Mouse (Mus musculus): ENCODE measurements around the gene Pou4f1. TPM values are rescaled to one million over a fixed set of nuclear protein-coding genes. Genes with fewer than 3 reads are reported as not detected.

Pou4f1 gene
- polyA plus RNA-seq, 1 experiment: not detected

DNA sequence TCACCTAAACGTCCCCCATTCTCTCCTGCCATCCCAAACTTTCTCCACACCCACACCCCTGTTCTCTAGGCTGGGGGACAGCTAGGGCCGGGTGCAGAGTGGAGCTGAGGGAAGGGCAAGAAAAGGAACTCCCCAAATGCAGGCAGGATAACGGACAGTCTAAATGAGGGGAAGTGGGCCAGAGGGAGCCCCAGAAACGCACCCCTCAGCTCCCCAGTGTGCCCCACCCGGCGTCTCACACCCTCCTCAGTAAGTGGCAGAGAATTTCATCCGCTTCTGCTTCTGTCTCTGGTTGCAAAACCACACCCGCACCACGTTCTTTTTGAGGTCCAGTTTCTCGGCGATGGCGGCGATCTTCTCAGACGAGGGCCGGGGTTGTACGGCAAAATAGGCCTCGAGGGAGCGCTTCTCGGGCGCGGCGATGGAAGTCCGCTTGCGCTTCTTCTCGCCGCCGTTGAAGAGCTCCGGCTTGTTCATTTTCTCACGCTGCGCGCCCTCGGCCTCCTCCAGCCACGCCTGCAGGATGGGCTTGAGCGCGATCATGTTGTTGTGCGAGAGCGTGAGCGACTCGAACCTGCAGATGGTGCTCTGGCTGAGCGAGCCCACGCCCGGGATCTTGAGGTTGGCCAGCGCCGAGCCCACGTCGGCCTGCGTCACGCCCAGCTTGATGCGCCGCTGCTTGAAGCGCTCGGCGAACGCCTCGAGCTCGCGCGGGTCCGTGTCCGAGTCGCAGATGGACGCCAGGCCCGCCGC, 2.1 kb downstream of the Pou4f1 start:
- TF ChIP-seq CTCF (IDR thresholded peaks at IDR 0.05; ENCODE audit: borderline replicate concordance, insufficient read depth, low read length): no peak
- TF ChIP-seq POLR2A (IDR thresholded peaks at IDR 0.05; ENCODE audit: low read depth, low read length): no peak
- no peaks in the 10 kb centered on the region for H3K4me1 ChIP-seq (ENCODE audit: control insufficient read depth, insufficient read depth, low read length)

GRCm38 (mm10) chr14:104464841-104465240, 3.0 kb downstream of the Pou4f1 start:
- 0 out of 2 replicates have a peak, but pooled peaks cover 2% of the 10 kb centered on the region for H3K4me1 ChIP-seq (ENCODE audit: control insufficient read depth, insufficient read depth, low read length)
- TF ChIP-seq CTCF (IDR thresholded peaks at IDR 0.05; ENCODE audit: borderline replicate concordance, insufficient read depth, low read length) (no peak), POLR2A (IDR thresholded peaks at IDR 0.05; ENCODE audit: low read depth, low read length) (no peak)

More for the DNA sequence above, 2.1 kb downstream of the Pou4f1 start:
- no peak overlapping the region for H3K4me3 ChIP-seq (ENCODE audit: insufficient read depth, low read length)
- H3K27ac ChIP-seq (ENCODE audit: insufficient read depth, low read length): no peak overlapping the region

DNA sequence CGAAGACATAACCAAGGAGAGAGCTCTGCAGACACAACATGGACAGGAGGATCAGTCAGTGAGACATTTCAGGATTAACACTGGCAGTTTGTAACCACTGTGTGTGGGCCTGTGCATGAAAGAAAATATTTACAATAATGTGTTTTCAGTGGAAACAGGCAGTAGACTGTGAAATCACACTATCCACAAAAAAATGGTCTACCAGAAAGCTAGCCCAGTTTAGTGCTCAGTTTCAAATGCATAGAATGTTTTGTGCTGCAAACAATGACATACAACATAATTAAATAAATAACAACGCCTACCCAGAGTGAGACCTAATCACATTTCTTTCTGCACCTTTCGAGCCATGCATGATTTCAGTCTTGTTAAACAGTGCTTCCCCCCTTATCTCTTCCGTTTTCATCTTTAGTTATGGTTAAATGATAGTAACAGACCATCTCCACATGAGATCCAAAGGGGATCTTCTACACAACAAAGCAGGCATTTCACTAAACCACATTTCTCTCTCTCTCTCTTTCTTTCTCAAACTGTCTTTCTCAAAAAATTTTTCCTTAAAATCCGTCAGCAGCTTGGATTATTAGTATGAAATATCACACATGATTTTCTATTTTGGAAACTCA, 4.1 kb downstream of the Pou4f1 start:
- Histone ChIP-seq H3K4me3 (ENCODE audit: insufficient read depth, low read length) (no peak overlapping the region), H3K4me1 (ENCODE audit: control insufficient read depth, insufficient read depth, low read length) (peaks cover 2% of the 10 kb centered on the region; the same call in 1 of the 2 replicates), H3K27ac (ENCODE audit: insufficient read depth, low read length) (no peak overlapping the region)
- TF ChIP-seq POLR2A (IDR thresholded peaks at IDR 0.05; ENCODE audit: low read depth, low read length): no peak
- TF ChIP-seq CTCF (IDR thresholded peaks at IDR 0.05; ENCODE audit: borderline replicate concordance, insufficient read depth, low read length): no peak

More at GRCm38 (mm10) chr14:104464841-104465240, 3.0 kb downstream of the Pou4f1 start:
- Histone ChIP-seq H3K27ac (ENCODE audit: insufficient read depth, low read length) (no peak overlapping the region), H3K4me3 (ENCODE audit: insufficient read depth, low read length) (no peak overlapping the region)

DNA sequence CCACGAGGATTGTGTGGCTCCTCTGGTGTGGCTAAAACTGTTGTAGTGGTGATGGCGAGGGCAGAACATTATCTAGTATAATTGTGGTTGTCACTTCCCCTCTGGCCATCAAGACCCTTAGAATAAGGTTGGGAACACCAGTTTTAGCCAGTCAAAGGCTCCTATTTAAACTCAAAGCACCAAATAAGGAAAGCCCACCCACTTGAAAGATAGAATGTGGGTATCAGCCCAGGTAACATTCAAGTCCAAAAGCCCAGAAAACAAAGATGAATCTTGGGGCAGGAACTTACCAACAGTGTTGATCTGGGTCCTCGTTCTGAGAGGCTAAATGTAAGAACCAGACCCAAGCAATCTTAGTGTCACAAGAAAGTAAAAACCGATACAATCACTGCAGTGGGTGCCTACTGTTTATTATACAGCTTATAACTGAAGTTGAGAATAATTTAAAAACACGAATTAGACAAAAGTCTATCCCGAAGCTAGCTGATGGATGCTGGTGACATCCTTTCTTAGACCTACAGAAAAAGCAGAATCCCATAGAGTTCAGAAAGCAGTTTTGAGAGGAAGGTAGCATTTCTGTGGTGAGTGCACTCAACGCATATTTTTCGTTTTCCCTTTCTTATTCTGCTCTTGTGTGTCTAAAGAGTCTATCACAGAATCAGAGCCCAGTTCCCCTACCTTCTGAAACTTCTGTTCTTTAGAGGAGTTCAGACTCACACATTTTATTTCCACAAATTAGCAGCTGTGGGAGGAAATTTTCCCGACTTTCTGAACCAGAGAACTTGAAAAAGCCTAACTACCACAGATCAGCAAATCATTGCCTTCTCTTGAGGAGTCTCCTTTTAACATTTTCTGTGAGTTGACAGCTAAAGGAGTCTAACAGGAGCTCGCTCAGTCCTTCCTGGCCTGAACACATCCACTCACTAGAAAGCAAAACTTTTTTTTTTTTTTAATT, 6.2 kb downstream of the Pou4f1 start:
- peaks cover 2% of the 10 kb centered on the region; the same call in 1 of the 2 replicates for H3K4me1 ChIP-seq (ENCODE audit: control insufficient read depth, insufficient read depth, low read length)

GRCm38 (mm10) chr14:104460325-104461285, 7.2 kb downstream of the Pou4f1 start:
- TF ChIP-seq CTCF (IDR thresholded peaks at IDR 0.05; ENCODE audit: borderline replicate concordance, insufficient read depth, low read length) (no peak), POLR2A (IDR thresholded peaks at IDR 0.05; ENCODE audit: low read depth, low read length) (no peak)
- H3K4me1 ChIP-seq (ENCODE audit: control insufficient read depth, insufficient read depth, low read length): peaks cover 2% of the 10 kb centered on the region; the same call in 1 of the 2 replicates
- H3K4me3 ChIP-seq (ENCODE audit: insufficient read depth, low read length): no peak overlapping the region
- no peak overlapping the region for H3K27ac ChIP-seq (ENCODE audit: insufficient read depth, low read length)

More for the DNA sequence above, 6.2 kb downstream of the Pou4f1 start:
- Histone ChIP-seq H3K4me3 (ENCODE audit: insufficient read depth, low read length) (no peak overlapping the region), H3K27ac (ENCODE audit: insufficient read depth, low read length) (no peak overlapping the region)
- TF ChIP-seq CTCF (IDR thresholded peaks at IDR 0.05; ENCODE audit: borderline replicate concordance, insufficient read depth, low read length): no peak
- no peak for TF ChIP-seq POLR2A (IDR thresholded peaks at IDR 0.05; ENCODE audit: low read depth, low read length)

DNA sequence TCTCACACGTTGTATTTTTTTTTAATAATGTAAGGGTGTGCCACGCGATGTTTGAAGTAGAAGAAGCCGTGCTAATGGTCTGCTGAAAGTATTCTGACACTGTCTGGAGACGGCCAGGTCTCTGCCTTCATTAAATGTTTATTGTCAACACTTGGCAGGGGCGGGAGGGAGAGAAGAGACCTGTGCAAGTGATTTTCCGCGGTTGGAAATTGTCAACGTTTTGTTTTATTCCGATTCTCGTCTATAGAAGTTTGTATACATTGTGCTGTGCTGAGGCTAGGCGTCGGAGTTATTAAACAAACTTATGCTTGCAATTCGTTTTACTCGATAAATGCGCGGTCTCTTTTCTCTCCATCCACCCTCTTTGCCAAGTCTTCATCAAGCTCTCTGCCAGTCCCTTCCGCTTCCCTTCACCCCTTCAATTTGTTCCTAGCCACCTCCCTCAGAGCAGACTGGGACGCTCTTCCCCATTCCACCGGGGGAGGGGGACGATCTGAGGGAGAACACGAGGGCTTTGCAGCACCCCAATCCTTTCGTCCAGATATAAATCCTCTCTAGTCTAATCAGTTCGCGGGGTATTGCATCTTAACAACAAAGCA, 8.2 kb downstream of the Pou4f1 start:
- no peak overlapping the region for H3K27ac ChIP-seq (ENCODE audit: insufficient read depth, low read length)
- TF ChIP-seq CTCF (IDR thresholded peaks at IDR 0.05; ENCODE audit: borderline replicate concordance, insufficient read depth, low read length) (no peak), POLR2A (IDR thresholded peaks at IDR 0.05; ENCODE audit: low read depth, low read length) (no peak)
- no peak overlapping the region for H3K4me3 ChIP-seq (ENCODE audit: insufficient read depth, low read length)
- peaks cover 2% of the 10 kb centered on the region; the same call in 1 of the 2 replicates for H3K4me1 ChIP-seq (ENCODE audit: control insufficient read depth, insufficient read depth, low read length)

GRCm38 (mm10) chr14:104458728-104459512, 8.9 kb downstream of the Pou4f1 start:
- TF ChIP-seq POLR2A (IDR thresholded peaks at IDR 0.05; ENCODE audit: low read depth, low read length): no peak
- TF ChIP-seq CTCF (IDR thresholded peaks at IDR 0.05; ENCODE audit: borderline replicate concordance, insufficient read depth, low read length): no peak
- Histone ChIP-seq H3K27ac (ENCODE audit: insufficient read depth, low read length) (no peak overlapping the region), H3K4me3 (ENCODE audit: insufficient read depth, low read length) (no peak overlapping the region)

More at GRCm38 (mm10) chr14:104458728-104459512, 8.9 kb downstream of the Pou4f1 start:
- peaks cover 2% of the 10 kb centered on the region; the same call in 1 of the 2 replicates for H3K4me1 ChIP-seq (ENCODE audit: control insufficient read depth, insufficient read depth, low read length)
